Mouse (Mus musculus): ENCODE results near the gene Ncor2.

DNA sequence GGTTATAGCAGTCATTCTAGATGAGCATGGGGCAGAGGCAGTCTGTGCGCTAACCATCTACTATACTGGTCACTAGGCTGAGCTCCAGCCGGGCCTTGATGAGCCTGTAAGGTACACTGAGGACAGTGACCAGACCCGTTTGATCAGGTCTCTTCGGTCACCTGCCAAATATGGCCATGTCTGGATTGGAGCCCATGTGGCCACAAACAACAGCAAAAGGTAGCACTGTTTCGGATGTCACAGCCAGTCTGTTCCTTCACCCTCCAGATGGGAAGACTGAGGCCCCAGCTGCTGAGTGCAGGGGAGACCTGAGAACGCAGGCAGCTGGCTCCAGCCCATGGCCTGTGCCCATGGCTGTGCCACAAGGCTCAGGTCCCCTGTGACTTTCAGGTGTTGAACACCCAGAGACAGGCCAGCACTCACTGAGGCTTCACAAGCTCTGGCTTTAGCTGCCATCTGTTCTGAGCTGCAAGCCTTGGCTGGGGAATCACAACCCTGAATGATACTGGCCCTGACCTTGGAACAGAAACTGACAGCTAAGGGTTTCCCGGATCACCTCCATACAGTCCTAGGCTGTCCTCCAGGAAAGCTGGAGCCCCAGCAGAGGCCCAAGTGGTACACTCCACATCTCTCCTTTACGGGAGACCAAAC, 139.5 kb downstream of the Ncor2 start:
- TF ChIP-seq MAFK (IDR thresholded peaks at IDR 0.05; ENCODE audit: insufficient read depth, low read depth, low read length), result no peak
- TF ChIP-seq ZNF384 (IDR thresholded peaks at IDR 0.05; ENCODE audit: low read depth, low read length), result no peak
- TF ChIP-seq ZC3H11A (IDR thresholded peaks at IDR 0.05; ENCODE audit: borderline replicate concordance, low read depth, low read length), result no peak
- TF ChIP-seq HCFC1 (IDR thresholded peaks at IDR 0.05; ENCODE audit: borderline replicate concordance, insufficient read depth, low read length), result no peak
